Mouse (Mus musculus): ENCODE data around the gene Zrsr1. TPM values are rescaled to one million over a fixed set of nuclear protein-coding genes. Genes with fewer than 3 reads are reported as not detected.

Zrsr1 gene
- total RNA-seq, 2 experiments from 2014 or later, result 20.6 to 21.9 TPM

DNA sequence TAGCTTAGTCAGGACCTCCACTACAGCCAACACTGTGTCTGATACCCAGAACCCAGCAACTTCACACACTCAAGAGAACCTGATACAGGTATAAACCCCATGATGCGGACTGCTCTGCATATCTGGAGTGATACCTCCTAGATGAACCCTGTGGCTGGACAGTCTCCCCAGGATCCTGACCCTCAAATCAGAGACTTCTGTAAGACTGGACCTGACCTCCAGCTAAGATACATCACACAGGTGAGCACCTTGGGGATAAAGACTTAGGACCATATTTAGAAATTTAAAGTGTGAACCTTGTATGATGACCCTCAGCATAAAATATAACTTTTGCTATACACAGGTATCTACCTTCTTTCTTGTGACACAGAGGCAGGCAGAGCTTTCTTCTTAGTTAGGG lies 1.3 kb upstream of the Zrsr1 start:
- DNase-seq (ENCODE audit: low spot score in 2 of 2), result no peak

DNA sequence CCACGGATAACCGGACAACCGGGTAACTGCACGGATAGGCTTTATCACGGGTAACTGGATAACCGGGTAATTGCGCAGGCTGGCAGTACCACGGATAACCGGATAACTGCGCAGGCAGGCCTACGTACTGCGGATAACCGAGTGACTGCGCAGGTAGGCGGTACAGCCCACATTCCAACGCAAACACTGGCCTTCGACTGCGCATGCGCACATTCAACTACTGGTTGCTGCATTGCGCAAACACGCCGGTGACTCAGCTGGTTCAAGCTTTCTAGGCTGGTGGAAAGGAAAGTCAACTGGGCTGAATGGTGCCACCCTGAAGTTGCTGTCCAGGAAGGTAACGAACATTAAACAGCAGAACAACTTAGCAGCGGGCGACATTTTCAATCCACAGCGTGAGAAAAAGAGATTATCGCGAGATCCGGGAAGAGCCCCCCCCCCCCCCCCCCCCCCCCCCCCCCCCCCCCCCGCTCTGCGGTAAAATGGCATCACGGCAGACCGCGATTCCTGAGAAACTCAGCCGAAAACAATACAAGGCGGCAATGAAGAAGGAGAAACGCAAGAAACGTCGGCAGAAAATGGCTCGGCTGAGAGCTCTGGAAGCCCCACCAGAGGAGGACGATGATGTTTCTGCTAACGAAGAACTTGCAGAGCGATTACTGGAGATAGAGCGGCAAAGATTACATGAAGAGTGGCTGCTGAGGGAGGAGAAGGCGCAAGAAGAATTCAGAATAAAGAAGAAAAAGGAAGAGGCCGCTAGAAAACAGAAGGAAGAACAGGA lies 1.1 kb downstream of the Zrsr1 start:
- peak; percentile 32 to 64 for DNase-seq (ENCODE audit: low spot score in 2 of 2)

DNA sequence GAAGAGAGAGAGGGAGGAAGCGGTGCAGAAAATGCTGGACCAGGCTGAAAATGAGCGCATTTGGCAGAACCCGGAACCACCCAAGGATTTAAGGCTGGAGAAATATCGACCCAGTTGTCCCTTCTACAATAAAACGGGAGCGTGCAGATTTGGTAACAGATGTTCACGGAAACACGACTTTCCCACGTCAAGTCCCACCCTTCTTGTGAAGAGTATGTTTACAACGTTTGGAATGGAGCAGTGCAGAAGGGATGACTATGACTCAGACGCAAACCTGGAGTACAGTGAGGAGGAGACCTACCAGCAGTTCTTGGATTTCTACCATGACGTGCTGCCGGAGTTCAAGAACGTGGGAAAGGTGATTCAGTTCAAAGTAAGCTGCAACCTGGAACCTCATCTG lies 1.8 kb downstream of the Zrsr1 start:
- DNase-seq (ENCODE audit: low spot score in 2 of 2), result no peak

DNA sequence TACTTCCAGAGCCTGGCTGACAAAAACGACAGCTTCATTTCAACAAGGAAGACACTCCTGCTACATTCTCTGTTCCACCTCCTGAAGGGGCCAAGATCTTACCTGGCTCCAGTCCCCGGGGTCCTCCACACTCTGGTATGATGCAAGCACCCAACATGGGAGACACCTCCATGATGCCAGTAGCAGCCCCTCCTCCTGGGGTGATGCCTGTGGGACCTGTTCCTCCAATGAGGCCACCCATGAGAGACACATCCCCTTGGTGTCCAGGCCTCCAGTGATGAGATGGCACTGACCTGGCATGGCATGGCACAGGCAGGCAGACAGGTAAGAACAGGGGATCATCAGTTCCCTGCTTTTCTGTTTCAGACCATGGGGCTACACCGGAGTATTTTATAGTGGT lies 6.4 kb downstream of the Zrsr1 start:
- no peak for DNase-seq (ENCODE audit: low spot score in 2 of 2)

DNA sequence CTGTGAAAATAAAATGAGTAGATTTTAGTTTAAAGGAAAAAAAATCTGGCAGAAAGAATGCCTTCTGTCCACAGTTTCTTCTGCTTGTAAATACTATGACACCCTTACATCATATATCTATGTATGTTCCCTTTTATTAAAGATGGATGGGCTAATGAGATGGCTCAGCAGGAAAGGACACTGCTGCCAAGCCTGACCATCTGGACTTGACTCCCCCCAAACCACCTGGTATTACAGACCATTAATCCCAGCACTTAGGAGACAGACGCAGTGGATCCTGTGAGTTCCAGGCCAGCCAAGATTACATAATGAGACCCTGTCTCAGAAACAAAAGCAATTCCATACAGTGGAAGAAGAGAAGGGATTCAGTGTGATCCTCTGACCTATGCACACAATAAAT lies 6.9 kb downstream of the Zrsr1 start:
- DNase-seq (ENCODE audit: low spot score in 2 of 2), result no peak

DNA sequence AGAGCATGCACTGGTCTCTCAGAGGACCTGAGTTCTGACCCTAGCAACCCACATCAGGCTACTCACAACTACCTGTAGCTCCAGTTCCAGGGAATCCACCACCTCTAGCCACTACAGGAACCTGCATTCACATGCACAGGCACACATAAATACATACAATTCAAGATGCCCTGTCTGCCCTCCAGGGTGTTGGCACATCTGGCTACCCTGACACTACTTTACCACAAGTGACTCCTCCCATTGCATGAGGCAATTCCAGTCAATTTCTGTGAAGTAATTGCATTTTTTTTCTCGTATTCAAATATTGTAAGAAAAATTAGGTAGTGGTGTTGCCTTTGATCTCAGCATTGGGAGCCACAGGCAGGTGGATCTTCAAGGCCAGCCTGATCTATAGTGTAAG lies 7.4 kb downstream of the Zrsr1 start:
- no peak for DNase-seq (ENCODE audit: low spot score in 2 of 2)

DNA sequence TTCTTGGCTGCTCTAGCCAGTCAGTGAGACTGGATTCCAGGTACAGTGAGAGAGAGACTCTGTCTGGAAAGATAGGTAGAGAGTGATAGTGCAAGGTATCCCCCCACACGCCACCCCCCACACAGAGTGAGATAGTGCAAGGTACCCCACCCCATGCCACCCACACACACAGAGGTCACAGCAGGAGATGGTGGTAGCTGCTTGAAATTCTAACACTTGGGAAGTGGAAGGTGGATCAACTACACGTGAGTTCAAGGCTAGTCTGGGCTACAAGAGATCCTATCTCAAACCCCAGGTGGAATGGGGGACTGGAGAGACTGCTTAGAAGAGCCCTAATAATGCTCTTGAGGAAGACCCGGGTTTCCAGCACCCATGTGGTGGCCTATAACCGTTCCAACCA lies 9.2 kb downstream of the Zrsr1 start:
- no peak for DNase-seq (ENCODE audit: low spot score in 2 of 2)

DNA sequence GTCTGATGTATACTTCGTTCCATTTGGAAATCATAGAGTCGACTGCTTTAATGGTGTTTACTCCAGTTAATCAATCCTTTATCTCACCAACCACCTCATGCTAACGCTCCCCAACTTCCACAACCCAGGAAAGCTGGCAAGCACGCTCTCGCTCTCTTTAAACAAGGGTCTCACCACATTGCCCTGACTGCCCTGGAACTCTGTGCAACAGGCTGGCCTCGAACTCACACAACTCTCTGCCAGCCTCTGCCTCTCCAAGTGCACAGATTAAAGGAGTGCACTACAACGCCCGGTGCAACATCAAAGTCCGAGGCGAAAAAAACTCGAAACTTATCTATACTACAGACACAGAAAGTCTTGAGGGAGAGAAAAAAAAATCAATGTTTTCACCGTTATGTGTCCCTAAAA lies 9.7 kb downstream of the Zrsr1 start:
- DNase-seq (ENCODE audit: low spot score in 2 of 2), result no peak

DNA sequence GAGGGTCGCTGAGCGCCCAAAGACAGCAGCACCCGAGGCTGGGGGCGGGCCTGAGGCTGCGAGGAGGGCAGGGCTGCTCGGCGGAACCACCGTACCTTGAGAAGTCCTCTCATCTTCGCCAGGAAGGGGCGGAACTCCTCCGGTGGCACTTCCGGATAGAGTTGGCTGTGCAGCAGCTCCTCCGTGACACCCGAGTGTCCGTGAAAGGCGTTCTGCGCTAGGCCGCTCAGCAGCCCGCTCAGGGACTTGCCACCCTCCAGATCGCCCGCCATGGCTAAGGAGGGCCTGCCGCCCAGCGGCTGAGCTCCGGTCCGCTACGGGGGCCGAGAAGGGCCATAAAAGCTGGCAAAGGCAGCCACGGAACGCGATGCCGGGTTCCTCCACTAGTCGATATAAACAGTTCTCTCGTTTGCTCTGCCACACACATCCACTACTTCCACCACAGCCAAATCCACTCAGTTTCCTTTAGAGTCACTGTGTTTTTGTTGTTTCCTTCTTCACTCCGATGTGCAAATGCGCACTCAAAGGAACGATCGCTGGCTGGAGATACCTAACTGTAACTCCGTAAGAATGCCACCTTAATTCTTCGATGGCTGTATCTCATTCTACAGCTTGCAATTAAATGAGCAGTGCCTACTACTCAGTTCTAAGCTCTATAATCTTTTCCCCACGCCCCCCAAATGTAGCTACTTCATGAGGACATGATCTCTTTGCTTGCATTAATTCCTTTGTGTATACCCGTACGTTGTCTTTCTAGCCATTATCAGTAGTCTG lies 10.4 kb downstream of the Zrsr1 start, which contains the start of the genes Gm28048 and Commd1:
Gene Gm28048, minus strand, starts transcription at position 107 of the 774 bp plus-strand sequence.
Gene Commd1, minus strand, starts transcription at position 399 of the 774 bp plus-strand sequence.
- DNase-seq (ENCODE audit: low spot score in 2 of 2), result peak; percentile 91 to 95

DNA sequence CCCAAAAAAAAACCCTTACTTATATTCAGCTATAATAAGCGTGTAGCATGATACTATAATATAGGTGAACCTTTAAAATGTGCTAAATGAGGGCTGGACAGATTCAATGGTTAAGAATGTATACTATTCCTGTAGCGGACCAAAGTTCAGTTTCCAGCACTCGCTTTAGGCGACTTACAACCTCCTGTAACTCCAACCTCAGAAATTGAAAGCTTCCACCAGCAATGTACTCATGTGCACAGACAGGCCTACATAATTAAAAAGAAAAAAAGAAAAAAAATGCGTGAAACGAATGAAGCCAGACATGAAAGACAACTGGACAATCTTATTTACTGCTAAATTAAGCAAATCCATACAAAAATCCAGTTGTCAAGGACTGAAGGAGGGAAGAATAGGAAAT lies 11.0 kb downstream of the Zrsr1 start:
- DNase-seq (ENCODE audit: low spot score in 2 of 2), result no peak

DNA sequence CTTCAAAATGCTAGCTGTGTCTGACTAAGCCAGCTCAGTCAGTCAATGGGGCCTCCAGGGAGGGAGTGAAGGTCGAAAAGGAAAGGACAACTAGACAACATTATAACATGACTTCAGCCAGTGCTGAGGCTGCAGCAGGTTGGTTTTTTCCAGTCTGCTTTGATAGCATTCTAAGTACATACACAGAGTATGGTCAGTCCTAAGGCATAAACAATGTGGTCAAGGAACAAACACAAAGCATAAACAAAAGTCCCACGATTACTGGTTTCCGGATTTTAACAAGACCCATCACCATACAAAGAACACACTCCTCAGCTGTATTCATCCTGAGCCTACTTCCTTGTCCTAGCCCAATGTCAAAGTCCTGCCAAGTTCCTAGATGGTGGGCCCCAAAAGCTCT lies 13.7 kb downstream of the Zrsr1 start:
- DNase-seq (ENCODE audit: low spot score in 2 of 2), result no peak

DNA sequence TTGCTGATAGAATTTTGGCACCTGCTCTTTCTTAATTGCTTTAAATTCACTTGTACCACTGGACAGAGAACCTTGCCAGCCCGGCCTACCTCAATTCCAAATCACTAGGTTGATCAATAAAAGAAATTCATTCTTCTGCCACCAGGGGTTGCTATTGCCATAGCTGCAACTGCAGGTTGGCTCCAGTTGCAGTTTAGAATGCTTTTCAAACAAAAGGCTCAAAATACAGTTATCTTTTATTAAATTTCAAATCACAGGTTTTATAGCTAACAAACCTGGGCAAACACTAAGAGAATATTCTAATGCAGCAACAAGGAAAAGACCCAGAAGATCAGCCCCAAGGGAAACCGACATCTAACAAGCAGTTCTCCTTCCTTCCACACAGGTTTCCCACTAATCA lies 15.6 kb downstream of the Zrsr1 start:
- DNase-seq (ENCODE audit: low spot score in 2 of 2), result no peak

DNA sequence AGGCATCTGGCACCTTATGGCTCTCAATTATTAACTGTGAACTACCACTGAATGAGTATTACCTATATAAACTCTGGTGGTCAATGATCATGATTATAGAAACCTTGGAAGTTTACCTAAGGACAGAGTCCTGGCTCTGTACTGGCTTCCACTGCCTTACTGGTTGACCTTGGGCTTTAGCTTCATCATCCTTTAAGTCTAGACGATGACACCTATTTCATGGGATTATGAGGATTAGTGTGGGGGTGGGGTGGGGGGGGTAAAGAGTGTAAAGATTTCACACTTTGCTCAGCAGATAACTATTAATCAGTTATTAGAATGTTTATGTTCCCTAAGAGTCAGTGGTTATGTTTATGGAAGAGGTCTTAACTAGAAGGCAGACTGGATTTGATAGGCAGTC lies 18.0 kb downstream of the Zrsr1 start:
- no peak for DNase-seq (ENCODE audit: low spot score in 2 of 2)

DNA sequence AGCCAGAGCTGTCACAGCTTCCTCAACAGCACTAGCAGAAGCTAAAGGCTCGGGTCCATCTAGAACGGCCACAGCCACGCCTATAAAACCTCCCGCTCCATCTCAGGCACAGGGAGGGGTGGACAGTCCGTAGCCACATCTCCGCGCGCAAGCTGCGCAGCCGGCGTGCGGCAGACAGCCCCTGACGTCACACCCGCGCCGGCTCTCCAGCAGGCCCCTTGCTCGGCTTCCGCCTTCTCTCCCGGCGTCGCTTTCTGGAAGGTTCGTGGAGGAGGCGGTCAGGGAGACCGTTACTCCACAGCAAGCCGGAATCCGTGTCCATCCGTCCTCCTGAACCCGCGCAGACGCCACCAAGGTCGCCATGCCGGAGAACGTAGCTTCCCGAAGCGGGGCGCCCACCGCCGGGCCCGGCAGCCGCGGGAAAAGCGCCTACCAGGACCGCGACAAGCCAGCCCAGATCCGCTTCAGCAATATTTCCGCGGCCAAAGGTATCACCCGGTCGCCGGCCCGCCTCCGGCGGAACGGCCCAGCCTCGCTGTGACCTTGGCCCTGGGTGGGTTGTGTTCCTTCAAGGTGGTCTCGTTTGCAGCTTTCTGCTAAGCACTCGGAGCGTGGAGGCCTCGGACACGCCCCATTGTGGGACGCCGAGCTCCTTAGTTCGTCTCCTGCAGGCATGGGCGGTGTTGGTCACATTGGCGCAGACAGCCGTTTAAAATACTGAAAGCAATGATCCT lies 18.8 kb downstream of the Zrsr1 start, which contains the start of gene Cct4:
Gene Cct4, plus strand, starts transcription at position 127 of the 734 bp plus-strand sequence.
- peak; percentile 80 to 81 for DNase-seq (ENCODE audit: low spot score in 2 of 2)

DNA sequence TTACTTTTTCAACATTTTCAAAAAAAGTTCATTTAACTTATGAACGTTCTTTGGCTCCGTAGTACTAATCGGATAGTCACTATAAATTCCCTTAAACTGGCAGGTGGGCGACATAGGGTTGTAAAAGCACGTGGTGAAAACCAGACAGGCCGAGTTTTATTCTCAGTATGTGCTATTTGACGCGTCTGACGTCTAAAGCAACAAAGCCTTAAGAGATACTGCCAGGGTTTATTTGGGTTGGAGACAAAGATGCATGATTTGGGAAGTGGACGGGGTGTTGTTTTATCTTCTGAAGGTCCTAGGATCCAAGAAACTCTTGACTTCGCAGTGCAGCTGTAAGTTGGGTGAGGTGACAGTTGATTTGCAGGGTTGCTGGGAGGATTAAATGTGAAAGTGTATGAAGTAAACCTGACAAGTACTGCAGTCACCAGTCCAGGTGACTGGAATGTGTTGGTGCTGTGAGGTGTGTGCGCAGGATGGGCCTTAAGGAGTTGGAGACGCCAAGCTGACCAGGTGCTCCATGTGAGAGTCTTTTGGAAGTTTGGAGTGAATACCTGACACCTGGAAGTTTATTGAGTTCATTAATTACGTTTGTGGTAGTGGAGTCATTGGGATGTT lies 19.5 kb downstream of the Zrsr1 start:
- no peak for DNase-seq (ENCODE audit: low spot score in 2 of 2)

DNA sequence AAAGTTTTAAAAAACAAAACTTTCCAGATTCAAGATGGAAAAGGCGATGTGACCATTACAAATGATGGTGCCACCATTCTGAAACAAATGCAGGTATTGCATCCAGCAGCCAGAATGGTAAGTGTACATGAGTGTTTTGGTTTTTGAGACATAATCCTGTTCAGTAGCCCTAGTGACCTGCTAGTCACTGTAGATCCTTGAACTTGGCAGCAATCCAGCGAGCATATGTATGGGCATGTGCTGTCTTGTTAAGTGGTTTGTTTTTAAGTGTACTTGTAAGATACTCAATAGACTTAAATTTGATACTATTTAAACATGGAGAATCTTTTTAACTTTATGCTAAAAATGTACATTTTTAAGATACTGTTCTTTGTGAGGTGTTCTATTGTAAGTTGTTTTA lies 22.5 kb downstream of the Zrsr1 start:
- no peak for DNase-seq (ENCODE audit: low spot score in 2 of 2)

DNA sequence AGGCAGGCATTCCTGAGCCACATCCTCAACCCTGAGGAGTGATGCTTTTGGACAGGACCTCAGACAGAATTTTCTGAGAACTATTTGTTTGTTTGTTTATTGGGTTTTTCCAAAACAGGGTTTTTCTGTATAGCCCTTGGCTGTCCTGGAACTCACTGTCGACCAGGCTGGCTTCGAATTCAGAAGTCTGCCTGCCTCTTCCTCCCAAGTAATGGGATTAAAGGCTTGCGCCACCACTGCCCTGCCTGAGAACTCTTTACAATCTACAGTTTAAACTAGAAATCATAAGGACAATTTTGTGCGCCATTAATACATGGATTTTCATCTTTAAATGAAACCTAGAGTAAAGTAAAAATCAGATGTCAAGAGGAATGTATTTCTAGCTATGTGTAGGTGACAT lies 23.7 kb downstream of the Zrsr1 start:
- no peak for DNase-seq (ENCODE audit: low spot score in 2 of 2)

DNA sequence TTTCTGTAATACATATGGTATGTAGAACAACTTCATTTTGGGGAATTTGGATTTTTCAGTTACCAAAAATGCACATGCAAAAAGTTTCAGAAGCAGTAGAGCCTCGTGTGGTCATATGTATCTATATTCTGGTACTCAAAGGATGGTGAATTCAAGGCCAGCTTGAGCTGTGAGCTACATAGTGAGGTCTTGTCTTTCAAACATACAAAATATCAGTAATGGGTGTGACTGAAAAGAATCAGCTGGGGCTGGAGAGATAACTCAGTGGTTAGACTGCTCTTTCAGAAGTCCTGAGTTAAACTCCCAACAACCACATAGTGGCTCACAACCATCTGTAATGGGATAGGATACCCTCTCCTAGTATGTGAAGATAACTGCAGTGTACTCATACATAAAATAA lies 26.5 kb downstream of the Zrsr1 start:
- no peak for DNase-seq (ENCODE audit: low spot score in 2 of 2)

DNA sequence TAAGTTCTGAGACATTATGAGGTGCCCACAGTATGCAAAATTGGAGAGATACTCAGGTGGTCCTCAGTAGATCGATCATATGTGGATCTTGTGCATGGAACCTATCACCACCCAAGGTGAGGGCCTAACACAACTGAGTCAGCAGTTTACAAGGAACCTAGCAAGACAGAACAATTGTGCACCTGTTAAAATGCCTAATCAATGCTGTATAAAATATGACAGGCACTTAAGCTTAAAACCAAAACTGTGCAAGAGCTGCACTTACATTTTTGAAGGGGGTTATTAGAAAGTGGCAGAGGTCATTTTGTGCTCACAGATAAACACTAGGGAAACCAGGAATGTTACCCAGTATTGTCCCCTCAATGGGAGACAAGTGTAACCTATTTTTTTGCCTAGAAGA lies 33.5 kb downstream of the Zrsr1 start:
- DNase-seq (ENCODE audit: low spot score in 2 of 2), result no peak

DNA sequence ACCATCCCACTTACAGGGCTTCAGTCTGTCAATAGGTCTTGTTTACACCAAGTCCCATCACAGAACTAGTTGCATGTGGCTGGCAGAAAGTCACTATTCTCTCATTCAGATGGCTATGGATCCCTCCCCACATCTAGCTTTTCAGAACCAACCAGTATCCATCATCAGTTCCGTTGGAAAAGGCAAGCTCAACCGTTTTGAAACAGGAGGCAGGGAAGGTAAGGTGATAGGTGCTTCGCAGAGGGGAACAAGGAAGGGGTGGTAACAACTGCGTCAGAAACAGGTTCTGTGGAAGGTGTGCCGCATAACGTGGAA lies 35.3 kb downstream of the Zrsr1 start:
- DNase-seq (ENCODE audit: low spot score in 2 of 2), result no peak

DNA sequence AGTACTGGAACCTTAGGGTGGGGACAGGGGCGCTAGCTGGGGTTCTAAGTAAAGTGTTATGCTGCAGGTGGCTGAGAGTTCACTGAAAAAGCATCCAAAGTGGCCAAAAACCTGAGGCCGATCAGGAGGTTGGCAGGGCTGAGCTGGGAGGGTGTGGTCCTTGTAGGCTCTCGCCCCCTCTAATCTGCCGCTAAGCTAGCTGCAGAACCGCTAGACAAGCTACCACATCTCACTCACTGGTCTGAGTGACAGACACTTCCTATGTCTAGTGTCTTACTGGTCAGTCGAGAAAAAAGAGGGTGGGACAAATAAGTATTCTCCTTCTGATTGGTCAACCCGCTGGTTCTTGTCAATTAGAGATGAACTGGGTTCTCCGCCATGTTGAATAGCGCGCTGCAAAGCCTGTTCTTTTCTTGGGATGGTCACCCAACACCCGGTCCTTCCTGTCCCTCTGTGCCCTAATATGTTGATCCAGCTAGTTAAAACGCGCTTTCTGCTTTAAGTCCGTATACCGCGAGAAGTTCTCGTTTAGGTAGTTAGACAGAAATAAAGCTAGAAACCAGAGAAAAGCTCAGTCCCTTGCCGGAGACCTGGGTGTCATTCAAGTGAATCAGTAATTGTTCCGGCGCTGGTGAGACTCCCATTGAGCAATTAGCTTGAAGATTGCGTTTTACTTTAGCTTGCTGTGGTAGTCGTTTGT lies 35.8 kb downstream of the Zrsr1 start, which contains the start of gene Fam161a:
Gene Fam161a, plus strand, starts transcription at position 51 of the 700 bp plus-strand sequence.
- DNase-seq (ENCODE audit: low spot score in 2 of 2), result peak; percentile 27 to 57
